Mouse (Mus musculus) A20 (cell line): Measurements from ENCODE around the gene Cd3g.

Experiments
- DNase-seq: peaks from one replicate; pipeline ENCODE4 v3.0.0-alpha.2; 2011; ENCODE audit warnings: low read depth, low spot score

Cd3g gene

DNA sequence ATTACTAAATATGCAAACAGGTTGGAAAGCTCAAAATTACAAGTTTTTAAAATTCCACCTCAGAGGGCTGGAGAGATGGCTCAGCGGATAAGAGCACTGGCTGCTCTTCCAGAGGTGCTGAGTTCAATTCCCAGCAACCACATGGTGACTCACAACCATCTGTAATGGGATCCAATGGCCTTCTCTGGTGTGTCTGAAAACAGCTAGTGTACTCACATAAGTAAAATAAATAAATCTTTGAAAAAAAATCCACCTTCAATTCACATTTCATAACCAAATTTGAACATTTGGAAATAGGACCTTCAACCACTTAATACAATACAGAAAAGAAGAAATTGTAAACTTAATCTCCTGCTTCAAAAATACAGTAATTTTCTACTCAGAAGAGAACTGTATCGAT lies 60.6 kb downstream of the Cd3g start:
- no peak for DNase-seq
